Mouse (Mus musculus) heart, postnatal 0 days (tissue): Measurements from ENCODE around the gene Park7. TPM values are rescaled to one million over a fixed set of nuclear protein-coding genes. Genes with fewer than 3 reads are reported as not detected.

Experiments
- ATAC-seq: fragments of 200-750 bp; cut with Nextera tagmentation; 2 replicates; pipeline ENCODE4 v1.8.0; 2017; ENCODE audit warnings: low read depth, moderate number of reproducible peaks, moderate library complexity; ENCODE audit not compliant: insufficient read depth
- DNase-seq: peaks from one replicate; pipeline ENCODE4 v3.0.0-alpha.2; 2016; ENCODE audit warnings: low spot score
- H3K27ac ChIP-seq: fragments of 300-500 bp; sonication (generic); 2 replicates; pipeline ENCODE4 v1.5.1; 2014; ENCODE audit warnings: low read depth, mild to moderate bottlenecking
- H3K27me3 ChIP-seq: fragments of 300-500 bp; sonication (generic); 2 replicates; pipeline ENCODE4 v1.6.1; 2014; ENCODE audit warnings: low read length, mixed read lengths; ENCODE audit not compliant: control insufficient read depth, insufficient read depth
- H3K36me3 ChIP-seq: fragments of 300-500 bp; sonication (generic); replicated peaks from 2 replicates; pipeline ENCODE4 v1.6.1; 2014; ENCODE audit warnings: low read length, mixed read lengths; ENCODE audit not compliant: control insufficient read depth, insufficient read depth
- H3K4me1 ChIP-seq: fragments of 300-500 bp; sonication (generic); 2 replicates; pipeline ENCODE4 v1.6.1; 2014; ENCODE audit warnings: antibody characterized with exemption; ENCODE audit not compliant: control insufficient read depth, insufficient read depth
- H3K4me2 ChIP-seq: fragments of 300-500 bp; sonication (generic); 2 replicates; pipeline ENCODE4 v1.6.1; 2014; ENCODE audit warnings: low read depth, mild to moderate bottlenecking, low read length, moderate library complexity
- H3K4me3 ChIP-seq: fragments of 300-500 bp; sonication (generic); 2 replicates; pipeline ENCODE4 v1.5.1; 2014; ENCODE audit warnings: low read depth, low read length
- H3K9ac ChIP-seq: fragments of 300-500 bp; sonication (generic); replicated peaks from 2 replicates; pipeline ENCODE4 v1.6.1; 2014; ENCODE audit warnings: low read depth, low read length, mixed read lengths
- H3K9me3 ChIP-seq: fragments of 300-500 bp; sonication (generic); replicated peaks from 2 replicates; pipeline ENCODE4 v1.6.1; 2016; ENCODE audit warnings: low read length; ENCODE audit not compliant: control insufficient read depth
- CTCF ChIP-seq: IDR thresholded peaks from 2 replicates; pipeline ENCODE4 v1.5.1; 2016; ENCODE audit warnings: antibody characterized with exemption, control low read depth, low read depth
- EP300 ChIP-seq: IDR thresholded peaks from 2 replicates; pipeline ENCODE4 v1.6.1; 2016; ENCODE audit warnings: antibody characterized with exemption, low read depth
- WGBS: fragments of 180-500 bp; shearing (Covaris S2); extraction: QIAGEN DNeasy Blood & Tissue Kit; methylation state at CpG from one replicate; pipeline ENCODE4 v1.1.7; 2014; 5-methylcytosine and 5-hydroxymethylcytosine counted together
- polyA plus RNA-seq: library from polyadenylated mRNA; unstranded; fragments of >200 nt; fragmentation: Nextera tagmentation; extraction: Ambion mirVana; gene quantifications from 2 replicates; pipeline ENCODE4 v1.2.1, GENCODE M21; 2015
- total RNA-seq: library from RNA; depleted of rRNA; stranded (reverse); fragments of >200 nt; gene quantifications from 2 replicates; pipeline ENCODE4 v1.2.3, GENCODE M21; 2014; ENCODE audit warnings: low replicate concordance; rRNA removed

Gene Park7
- total and polyA plus RNA-seq, 2 experiments from 2014 or later = 120 to 322 TPM

DNA sequence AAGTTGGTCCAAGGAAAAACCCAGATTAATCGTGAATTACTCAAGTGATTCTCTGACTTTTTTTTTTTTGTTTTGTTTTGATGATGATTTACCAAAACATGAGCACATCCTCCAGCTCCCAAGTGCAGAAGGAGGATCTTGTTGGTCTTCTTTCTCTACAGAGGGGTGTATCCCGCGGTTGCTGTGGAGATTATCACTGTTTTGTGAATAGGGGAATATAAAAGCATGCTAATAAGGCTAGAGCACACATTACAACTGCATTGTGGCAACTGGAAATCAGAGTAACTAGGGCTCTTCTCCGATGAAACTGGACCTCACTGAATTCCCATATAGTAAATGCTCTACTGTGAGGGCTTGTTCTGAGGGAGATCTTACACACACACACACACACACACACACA is 61.8 kb downstream of the Park7 start:
- ATAC-seq (no peak), DNase-seq (no peak)
- Histone ChIP-seq H3K4me2 (no peak overlapping the region), H3K27ac (no peak overlapping the region), H3K9ac (no peak overlapping the region), H3K4me1 (peaks cover 5% of the 10 kb centered on the region), H3K36me3 (no peaks in the 10 kb centered on the region), H3K27me3 (peaks cover 13% of the 10 kb centered on the region), H3K4me3 (no peak overlapping the region), H3K9me3 (no peaks in the 10 kb centered on the region)
- no peak for TF ChIP-seq EP300
- no peak for TF ChIP-seq CTCF
- WGBS = 64% methylated on average over 4 of the region's 4 CpGs

DNA sequence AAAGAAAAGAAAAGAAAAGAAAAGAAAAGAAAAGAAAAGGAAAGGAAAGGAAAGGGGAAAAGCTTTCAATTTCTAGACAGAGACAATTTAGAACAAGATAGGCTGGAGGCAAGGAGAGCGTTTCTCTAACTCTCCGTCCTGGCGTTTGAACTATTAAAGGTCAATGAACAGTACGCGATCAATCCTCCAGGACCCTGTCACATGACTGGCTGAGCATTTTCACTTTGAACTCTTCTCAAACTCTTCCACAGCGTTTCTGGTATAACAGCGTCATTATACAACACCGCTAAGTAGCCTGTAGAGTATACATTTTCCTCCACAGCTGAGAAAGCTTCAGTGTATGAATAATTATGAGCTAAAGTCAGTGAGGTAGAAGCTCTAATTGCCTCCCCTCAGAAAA is 62.2 kb downstream of the Park7 start:
- TF ChIP-seq EP300 (no peak), CTCF (no peak)
- H3K4me3 ChIP-seq = no peak overlapping the region
- no peaks in the 10 kb centered on the region for H3K9me3 ChIP-seq
- peaks cover 5% of the 10 kb centered on the region for H3K4me1 ChIP-seq
- ATAC-seq (no peak), DNase-seq (no peak)
- no peaks in the 10 kb centered on the region for H3K36me3 ChIP-seq
- no peak overlapping the region for H3K27ac ChIP-seq
- H3K9ac ChIP-seq = no peak overlapping the region
- peaks cover 13% of the 10 kb centered on the region for H3K27me3 ChIP-seq
- H3K4me2 ChIP-seq = no peak overlapping the region
- 71% methylated on average over 8 of the region's 8 CpGs for WGBS

DNA sequence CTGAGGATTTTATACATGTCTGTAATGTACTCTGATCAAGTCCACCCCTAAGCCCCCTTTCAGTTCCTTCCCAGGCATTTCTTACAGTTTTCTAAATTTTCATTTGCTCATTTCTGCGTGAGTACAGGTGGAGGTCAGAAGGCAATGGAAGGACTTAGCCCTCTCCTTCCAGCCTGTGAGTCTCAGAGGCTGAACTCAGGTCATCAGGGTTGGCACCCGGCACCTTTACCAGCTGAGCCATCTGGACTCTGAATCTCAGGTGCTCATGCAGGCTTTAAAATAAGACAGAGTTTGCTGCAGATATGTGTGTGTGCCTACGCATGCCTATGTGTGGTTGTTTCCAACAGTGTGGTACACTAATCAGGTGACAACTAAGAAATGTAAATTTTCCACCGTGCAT is 63.3 kb downstream of the Park7 start:
- H3K4me1 ChIP-seq = peaks cover 4% of the 10 kb centered on the region
- TF ChIP-seq CTCF = no peak
- TF ChIP-seq EP300 = no peak
- DNase-seq = no peak
- H3K4me2 ChIP-seq = no peak overlapping the region
- no peak overlapping the region for H3K9ac ChIP-seq
- H3K4me3 ChIP-seq = no peak overlapping the region
- no peaks in the 10 kb centered on the region for H3K36me3 ChIP-seq
- WGBS = 80% methylated on average over 4 of the region's 4 CpGs
- no peaks in the 10 kb centered on the region for H3K9me3 ChIP-seq
- ATAC-seq = no peak
- H3K27ac ChIP-seq = no peak overlapping the region
- peaks cover 13% of the 10 kb centered on the region for H3K27me3 ChIP-seq

DNA sequence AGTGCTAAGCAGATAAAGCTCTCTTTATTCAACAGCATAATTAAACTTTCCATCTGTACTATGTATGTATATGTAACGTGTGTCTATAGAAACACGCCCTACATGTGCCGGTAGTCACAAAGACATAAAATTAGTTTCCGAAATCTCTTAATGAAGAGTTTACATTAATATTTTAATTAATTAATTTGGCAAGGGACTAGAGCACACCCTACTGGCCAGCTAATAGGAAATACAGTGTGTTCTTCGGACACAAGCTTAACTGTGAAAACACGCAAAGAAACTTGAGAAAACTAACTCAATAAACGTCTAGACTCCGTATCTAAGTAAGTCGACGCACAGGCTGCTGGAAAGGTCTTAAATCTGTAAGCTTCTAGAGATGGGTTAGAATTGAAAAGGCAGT is 64.3 kb downstream of the Park7 start:
- Histone ChIP-seq H3K27me3 (peaks cover 13% of the 10 kb centered on the region), H3K4me3 (no peak overlapping the region), H3K4me2 (no peak overlapping the region), H3K9me3 (no peaks in the 10 kb centered on the region), H3K4me1 (no peaks in the 10 kb centered on the region), H3K36me3 (no peaks in the 10 kb centered on the region), H3K9ac (no peak overlapping the region), H3K27ac (no peak overlapping the region)
- DNase-seq = peak; percentile 42
- 42% methylated on average over 10 of the region's 10 CpGs for WGBS
- ATAC-seq = no peak
- no peak for TF ChIP-seq EP300
- peak; percentile 61 for TF ChIP-seq CTCF

Other genes starting within 250 kb of the Park7 start
- 16.0 and 33.7 TPM in 2 replicates for gene Errfi1, start 60.5 kb downstream of the Park7 start, total RNA-seq
- gene Errfi1, start 60.5 kb downstream of the Park7 start, polyA plus RNA-seq = 7.4 and 7.9 TPM in 2 replicates
- gene Tnfrsf9, start 125 bp upstream of the Park7 start, total RNA-seq = 2.0 and 3.5 TPM in 2 replicates
- 0.36 and 0.53 TPM in 2 replicates for gene Tnfrsf9, start 125 bp upstream of the Park7 start, polyA plus RNA-seq
- gene Uts2, start 82.7 kb upstream of the Park7 start, total RNA-seq = not detected in 2 replicates
- gene Uts2, start 82.7 kb upstream of the Park7 start, polyA plus RNA-seq = not detected in 2 replicates
- 14.4 and 28.7 TPM in 2 replicates for gene Per3, start 130.2 kb upstream of the Park7 start, total RNA-seq
- gene Per3, start 130.2 kb upstream of the Park7 start, polyA plus RNA-seq = 13.4 and 17.3 TPM in 2 replicates
- 63.6 and 75.8 TPM in 2 replicates for gene Vamp3, start 143.5 kb upstream of the Park7 start, total RNA-seq
- 82.3 and 83.2 TPM in 2 replicates for gene Vamp3, start 143.5 kb upstream of the Park7 start, polyA plus RNA-seq
- gene Gm13090, start 175.1 kb upstream of the Park7 start, total RNA-seq = not detected in 2 replicates
- gene Gm13090, start 175.1 kb upstream of the Park7 start, polyA plus RNA-seq = 0.26 TPM in 1 of 2 replicates, not detected in the other